Mouse (Mus musculus): ENCODE results near the gene Cdcp1. TPM values are rescaled to one million over a fixed set of nuclear protein-coding genes. Genes with fewer than 3 reads are reported as not detected.

Gene Cdcp1
- total RNA-seq, 2 experiments from 2014 or later = not detected

DNA sequence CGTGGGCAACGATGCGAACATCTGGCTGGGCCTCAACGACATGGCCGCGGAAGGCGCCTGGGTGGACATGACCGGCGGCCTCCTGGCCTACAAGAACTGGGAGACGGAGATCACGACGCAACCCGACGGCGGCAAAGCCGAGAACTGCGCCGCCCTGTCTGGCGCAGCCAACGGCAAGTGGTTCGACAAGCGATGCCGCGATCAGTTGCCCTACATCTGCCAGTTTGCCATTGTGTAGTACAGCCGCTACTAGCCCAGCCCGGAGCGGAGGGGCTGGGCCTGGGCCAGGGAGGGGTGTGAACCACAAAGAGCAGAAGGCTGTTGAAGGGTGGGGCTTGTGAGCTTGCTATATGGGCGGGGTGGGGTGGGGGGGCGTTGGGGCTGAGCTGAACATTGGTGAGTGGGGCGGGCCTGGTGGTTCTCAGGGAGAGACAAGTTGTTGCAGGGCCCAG is 58.9 kb downstream of the Cdcp1 start:
- no peak for ATAC-seq (replicated peaks; ENCODE audit: poor library complexity, severe bottlenecking)

DNA sequence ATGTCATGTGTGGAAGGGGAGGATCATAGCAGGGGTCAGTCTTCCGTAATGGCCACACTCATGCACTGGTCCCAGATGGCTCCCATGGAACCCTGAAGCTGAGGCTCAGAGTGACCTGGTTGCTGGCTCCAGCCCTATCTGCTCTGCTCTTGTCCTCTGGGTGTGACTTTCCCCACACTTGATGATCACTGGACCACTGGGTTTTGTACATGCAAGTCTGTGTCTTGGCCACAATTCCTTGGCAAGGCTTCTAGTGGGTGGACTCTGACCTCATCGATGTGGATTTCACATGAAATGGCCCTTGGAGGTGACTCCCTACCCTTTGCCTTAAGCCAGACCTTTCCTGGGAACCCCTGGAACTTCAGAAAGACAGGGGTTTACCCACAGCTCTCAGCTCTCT is 62.7 kb downstream of the Cdcp1 start:
- no peak for ATAC-seq (replicated peaks; ENCODE audit: poor library complexity, severe bottlenecking)

DNA sequence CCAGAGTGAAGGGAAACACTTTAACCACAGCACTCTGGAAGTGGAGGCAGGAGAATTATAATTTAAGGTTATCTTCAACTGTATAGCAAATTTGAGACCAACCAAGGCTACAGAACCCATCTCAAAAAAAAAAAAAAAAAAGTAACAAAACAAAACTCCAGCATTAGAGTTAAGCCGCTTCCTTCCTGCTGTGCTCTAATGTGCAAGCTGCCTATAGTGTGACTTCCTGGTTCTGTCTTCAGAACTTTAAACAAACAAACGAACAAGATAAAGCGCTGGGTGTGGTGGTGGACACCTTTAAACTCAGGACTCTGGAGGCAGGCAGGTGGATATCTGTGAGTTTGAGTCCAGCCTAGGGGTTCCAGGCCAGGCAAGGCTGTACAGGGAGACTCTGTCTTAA is 63.8 kb downstream of the Cdcp1 start:
- ATAC-seq (replicated peaks; ENCODE audit: poor library complexity, severe bottlenecking) = 0 out of 2 replicates have a peak, but pooled peaks have one; percentile 40

DNA sequence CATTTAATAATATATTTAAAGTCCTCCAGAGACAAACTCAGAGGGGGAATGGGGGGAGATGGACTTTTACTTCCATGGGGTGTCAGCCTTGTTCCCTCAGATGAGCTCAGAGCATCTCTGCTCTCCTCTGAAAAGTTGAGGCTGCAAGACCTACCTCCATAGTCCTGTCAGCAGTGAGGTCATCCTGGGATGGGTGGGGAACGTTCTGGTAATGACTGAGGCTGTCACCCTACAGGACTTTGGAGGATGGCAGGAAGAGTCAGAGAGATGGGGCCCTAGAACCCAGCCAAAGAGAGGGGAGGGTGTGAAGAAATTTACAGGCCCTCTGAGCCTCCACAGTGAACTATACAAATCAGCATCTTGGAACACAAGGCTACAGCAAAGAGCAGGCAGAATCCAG is 64.3 kb downstream of the Cdcp1 start:
- no peak for ATAC-seq (replicated peaks; ENCODE audit: poor library complexity, severe bottlenecking)

DNA sequence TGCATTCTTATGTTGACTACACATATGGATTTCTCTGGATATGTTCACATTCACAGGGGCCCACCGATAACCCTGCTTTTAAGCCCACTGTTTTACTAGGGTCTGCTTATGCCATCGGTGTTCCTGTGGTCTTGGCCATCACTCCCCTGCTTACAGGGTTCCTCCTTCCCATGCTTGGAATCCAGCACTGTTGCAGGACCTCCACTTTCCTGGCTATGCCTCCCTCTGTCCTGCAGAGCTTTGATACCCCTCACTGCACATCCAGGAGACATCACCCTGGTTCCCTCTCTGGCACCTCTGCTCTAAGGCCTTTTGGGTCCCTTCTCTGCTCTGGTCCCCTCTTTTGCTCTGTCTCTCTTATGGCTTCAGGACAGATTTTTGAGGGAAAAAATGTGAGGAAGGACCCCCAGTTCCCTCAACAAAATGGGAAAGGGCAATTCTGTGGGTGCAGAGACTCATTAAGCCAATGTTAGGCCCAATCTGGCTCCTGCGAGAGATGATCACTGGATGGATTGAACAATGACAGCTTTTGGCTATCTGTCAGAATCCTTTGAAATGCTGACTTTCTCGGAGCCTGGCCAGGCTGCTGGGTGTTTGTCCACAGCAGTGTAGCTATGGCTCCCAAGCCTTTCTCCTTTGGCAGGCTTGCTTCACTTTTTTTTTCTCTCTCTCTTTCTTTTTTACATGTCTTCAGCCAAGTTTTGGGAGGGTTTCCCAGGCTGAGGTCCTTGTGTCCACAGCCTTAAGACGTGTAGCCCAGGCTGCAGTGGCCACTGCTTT is 65.4 kb downstream of the Cdcp1 start, which contains the start of gene Clec3b:
Gene Clec3b (plus strand): TSS at position 706 of the 780 bp plus-strand sequence.
- ATAC-seq (replicated peaks; ENCODE audit: poor library complexity, severe bottlenecking) = no peak

DNA sequence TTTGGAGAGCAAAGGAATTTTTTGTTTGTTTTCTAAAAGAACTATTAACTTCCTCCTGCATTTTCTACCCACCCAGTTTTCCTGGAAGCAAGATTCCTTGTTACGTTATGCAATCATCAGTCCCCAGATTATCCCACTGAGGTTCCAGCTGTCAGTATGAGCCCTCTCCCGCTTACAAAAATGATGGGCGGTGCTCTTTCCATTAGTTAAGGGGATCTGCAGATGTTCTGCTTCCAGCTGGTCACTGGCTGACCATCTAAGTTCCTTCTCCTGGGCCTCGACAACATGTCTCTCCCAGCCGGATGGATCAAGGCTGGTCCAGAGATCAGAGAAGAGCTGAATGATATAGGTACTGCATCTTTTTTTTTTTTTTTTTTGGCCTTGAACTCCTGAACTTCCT is 67.4 kb downstream of the Cdcp1 start:
- no peak for ATAC-seq (replicated peaks; ENCODE audit: poor library complexity, severe bottlenecking)

DNA sequence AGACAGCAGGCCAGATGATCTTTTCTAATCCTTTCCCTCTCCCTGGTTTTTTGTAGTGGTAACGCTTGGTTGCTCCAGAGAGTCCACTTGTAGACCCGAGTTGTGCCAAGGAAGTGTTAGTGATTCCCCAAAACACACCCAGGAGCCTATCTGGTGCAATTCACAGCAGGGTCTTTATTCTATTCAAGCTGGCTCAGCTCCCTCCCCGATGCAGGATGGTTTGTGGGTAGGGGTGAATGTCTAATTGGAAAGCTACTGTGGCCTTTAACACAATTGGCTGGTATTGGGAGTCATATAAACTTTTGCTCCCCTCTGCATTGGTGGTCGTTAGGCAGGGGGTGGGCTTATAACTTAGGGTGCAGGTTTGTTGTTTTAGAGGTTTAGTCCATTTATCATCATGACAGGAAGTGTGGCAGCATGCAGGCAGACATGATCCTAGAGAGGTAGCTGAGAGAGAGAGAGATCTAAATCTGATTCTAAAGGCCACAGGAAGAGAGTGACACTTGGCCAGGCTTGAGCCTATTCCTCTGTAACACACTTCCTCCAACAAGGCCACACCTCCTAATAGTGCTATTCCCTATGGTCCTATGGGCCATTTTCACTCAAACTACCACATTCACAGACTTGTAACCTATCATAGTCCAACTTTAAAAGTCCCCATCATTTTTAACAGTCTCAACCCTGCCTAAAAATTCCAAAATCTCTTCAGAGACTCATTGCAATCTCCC is 75.8 kb downstream of the Cdcp1 start:
- no peak for ATAC-seq (replicated peaks; ENCODE audit: poor library complexity, severe bottlenecking)

DNA sequence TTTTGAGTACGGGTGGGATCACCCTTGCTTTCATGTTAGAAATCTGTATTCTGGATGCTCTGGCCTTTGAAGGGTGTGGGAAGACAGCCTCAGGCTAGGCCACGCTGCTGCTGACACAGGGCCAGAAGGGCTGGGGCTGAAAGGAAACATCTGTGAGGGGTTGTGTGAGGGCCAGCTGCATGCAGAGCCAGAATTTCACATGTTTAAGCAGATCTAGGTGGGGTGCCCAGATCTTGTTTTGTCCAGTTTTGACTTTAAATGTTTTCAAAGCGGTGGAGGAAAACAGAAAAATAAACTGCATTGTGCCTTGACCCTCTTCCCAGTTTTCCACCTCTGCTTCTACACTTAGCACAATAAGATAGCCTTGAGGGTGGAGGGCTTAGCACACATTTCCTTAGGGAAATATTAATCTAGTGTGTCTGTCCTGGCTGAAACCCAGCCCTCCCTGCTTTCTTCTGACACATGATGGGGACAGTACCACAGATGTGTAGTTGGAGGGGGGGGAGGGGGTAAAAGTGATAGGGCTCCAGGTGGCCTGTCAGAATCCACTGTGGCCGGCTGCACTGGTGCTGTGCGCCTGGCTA is 76.9 kb downstream of the Cdcp1 start:
- ATAC-seq (replicated peaks; ENCODE audit: poor library complexity, severe bottlenecking) = no peak

DNA sequence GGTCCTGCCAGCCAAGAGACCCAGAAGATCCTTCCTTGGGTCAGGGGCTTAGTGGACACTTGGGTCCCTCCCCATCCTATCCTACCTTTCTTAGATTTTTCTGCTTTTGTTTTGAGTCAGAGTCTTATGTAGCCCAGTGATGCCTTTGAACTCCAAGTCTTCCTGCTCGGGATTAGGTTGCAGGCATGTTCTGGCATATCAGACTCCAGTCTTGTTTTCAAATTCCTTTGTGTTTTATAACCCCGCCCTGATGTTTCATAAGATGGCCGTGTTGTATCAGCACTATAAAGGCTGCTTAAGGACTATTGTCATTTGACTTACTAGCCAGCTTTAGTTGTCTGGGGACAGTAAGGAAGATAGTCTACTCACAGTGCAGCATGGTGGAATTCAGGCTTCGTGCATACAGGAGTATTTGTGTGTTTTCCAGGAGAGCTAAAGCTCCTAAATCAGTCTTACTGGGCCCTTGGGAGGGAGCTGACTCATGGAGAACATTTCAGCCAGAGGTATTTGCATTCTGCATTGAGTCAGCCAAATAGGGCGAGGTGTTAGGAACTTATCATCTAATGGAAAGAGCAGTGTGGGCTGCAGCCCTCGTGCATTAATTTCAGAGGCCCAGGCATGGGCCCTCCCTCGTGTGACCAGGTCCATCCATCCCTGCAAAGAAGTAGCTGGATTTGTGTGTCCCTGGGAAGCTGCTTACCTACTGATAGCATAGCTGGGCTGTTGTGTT is 78.7 kb downstream of the Cdcp1 start:
- no peak for ATAC-seq (replicated peaks; ENCODE audit: poor library complexity, severe bottlenecking)

DNA sequence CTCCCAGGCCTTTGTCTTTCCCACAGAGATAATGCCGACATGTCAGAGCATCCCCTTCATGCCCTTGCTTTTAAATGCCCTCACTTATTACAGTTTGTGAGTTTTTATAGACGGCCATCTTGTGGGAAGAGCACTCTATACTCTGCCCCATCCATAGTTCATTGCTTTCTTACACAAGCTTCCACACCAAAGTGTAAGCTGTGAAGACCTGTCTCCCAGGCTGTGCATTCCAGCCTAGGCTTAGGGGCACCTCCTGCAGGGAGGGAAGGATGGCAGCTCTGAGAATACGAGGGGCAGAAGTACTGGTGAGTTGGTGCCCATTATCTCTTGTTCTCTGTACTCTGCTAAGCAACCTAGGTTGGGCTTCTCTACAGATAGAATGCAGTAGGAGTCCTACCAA is 82.8 kb downstream of the Cdcp1 start:
- ATAC-seq (replicated peaks; ENCODE audit: poor library complexity, severe bottlenecking) = no peak

DNA sequence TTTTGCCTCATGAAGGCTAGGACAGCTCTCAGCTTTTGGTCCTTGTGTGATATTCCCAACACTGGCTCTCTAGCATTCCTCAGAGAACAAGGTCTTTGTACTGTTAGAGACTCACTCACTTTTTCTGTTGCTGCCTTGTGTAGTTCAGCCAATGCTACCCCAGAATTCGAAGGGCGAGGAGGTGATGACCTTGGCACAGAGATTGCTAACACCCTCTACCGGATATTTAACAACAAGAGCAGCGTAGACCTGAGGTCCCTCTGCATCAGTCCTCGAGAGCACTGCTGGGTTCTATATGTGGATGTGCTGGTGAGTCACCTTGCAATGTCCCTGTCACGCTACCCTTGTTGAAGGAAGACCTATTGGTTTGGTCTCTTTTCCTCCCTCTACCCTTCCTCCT is 88.2 kb downstream of the Cdcp1 start:
- no peak for ATAC-seq (replicated peaks; ENCODE audit: poor library complexity, severe bottlenecking)

DNA sequence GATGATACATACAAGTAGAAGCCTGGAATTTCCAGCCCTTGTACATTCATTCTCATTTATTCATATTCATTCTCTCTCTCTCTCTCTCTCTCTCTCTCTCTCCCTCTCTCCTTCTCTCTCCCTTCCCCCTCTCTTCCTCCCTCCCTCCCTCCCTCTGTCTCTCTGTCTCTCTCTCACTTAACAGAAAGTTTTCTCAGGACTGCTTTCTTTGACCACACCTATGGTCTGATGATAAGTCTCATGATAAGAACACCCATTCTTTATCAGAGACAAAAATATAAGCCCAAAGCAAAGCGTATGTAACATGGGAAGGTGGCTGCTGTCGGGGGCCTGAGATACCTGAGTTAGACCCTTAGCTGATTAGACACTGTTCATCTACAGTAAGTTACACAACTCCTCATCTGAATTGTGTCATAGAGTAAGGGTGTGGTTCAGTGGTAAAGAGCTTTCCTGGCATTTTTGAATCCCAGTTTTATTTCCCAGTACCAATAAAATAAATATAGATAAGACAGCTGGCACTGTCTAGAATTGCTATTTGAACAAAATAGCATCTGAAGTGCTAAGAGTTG is 91.3 kb downstream of the Cdcp1 start:
- no peak for ATAC-seq (replicated peaks; ENCODE audit: poor library complexity, severe bottlenecking)

DNA sequence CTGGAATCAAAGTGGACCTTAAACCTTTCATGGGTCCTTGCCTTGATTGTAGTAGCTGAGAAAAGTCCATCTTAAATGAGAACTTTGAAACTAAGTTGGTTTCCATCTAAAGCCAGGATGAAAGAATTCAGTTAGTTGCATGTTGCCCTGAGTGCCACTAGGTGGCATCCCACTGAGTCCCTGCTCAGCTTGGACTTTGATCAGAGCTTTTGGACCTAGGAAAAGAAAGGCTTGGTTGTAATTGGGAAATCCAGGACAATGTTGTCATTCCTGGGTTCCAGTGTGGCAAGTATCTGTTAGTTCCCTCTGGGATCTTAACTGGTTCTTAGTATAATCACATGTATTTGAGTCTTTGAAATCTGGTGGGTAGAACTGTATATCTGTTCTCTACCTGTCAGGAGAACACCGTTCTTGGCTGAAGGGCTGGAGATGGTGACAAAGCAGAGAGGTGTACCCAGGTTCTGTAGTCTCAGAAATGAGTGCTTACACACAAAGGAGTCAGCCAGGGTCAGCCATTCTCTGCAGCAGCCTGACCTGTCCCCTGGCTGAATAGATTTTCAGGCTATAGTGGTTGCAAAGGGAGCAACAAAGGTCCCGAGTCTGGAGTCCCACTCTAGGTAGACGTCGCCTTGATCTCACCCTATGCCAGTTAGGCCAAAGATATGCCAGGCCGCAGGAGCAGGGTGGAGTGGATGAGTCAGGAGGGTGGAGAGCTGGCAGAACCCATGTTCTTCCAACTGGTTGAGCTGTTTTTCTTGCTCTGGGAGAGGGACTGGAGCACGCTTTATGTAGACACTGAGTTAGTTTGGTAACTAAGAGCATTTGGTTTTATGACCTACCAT is 92.0 kb downstream of the Cdcp1 start:
- peak; percentile 58 for ATAC-seq (replicated peaks; ENCODE audit: poor library complexity, severe bottlenecking)

DNA sequence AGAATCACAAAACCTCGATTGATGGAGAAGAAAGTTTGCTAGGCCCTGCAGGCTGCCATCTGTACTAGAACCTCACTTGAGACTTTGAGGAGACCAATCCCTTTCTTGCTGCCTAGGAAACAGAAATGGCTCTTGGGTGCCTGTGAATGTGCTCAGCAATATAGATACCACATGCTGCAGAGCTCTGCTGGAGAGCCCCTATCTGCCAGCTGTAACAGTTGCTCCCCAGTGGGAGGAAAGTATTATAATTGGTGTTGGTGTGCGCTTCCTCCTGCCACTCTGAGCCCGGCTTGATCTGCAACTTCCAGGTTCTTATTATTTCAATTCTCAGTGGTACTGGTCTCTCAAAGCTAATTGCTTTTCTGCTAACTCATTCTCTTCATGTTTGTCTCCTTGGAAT is 92.8 kb downstream of the Cdcp1 start:
- ATAC-seq (replicated peaks; ENCODE audit: poor library complexity, severe bottlenecking) = no peak

Other genes with a start within 250 kb of the Cdcp1 start
- 8.9 and 9.7 TPM in 2 replicates for gene Tmem42, start 194.7 kb downstream of the Cdcp1 start, total RNA-seq (2014; fragmentation: Nextera tagmentation)
- gene Tmem42, start 194.7 kb downstream of the Cdcp1 start, total RNA-seq (2017) = 9.2 and 16.6 TPM in 2 replicates
- gene Tgm4, start 181.3 kb downstream of the Cdcp1 start, total RNA-seq (2014; fragmentation: Nextera tagmentation) = 2.1 TPM in 1 of 2 replicates, not detected in the other
- 0.05 TPM in 1 of 2 replicates, not detected in the other for gene Tgm4, start 181.3 kb downstream of the Cdcp1 start, total RNA-seq (2017)
- 66.7 and 68.4 TPM in 2 replicates for gene Zdhhc3, start 102.8 kb downstream of the Cdcp1 start, total RNA-seq (2014; fragmentation: Nextera tagmentation)
- gene Zdhhc3, start 102.8 kb downstream of the Cdcp1 start, total RNA-seq (2017) = 43.1 and 47.1 TPM in 2 replicates
- 85.4 and 103 TPM in 2 replicates for gene Exosc7, start 102.8 kb downstream of the Cdcp1 start, total RNA-seq (2014; fragmentation: Nextera tagmentation)
- gene Exosc7, start 102.8 kb downstream of the Cdcp1 start, total RNA-seq (2017) = 119 and 126 TPM in 2 replicates
- gene Clec3b, start 65.1 kb downstream of the Cdcp1 start, total RNA-seq (2014; fragmentation: Nextera tagmentation) = not detected in 2 replicates
- gene Clec3b, start 65.1 kb downstream of the Cdcp1 start, total RNA-seq (2017) = not detected in 2 replicates
- 2.3 TPM in 1 of 2 replicates, not detected in the other for gene Tmem158, start 44.7 kb upstream of the Cdcp1 start, total RNA-seq (2014; fragmentation: Nextera tagmentation)
- 0.65 TPM in 1 of 2 replicates, not detected in the other for gene Tmem158, start 44.7 kb upstream of the Cdcp1 start, total RNA-seq (2017)
- gene Lars2, start 150.9 kb upstream of the Cdcp1 start, total RNA-seq (2014; fragmentation: Nextera tagmentation) = 9,988 and 24,943 TPM in 2 replicates
- gene Lars2, start 150.9 kb upstream of the Cdcp1 start, total RNA-seq (2017) = 32.5 and 33.6 TPM in 2 replicates